Mouse (Mus musculus): Measurements from ENCODE around the gene Inpp5a.

Inpp5a gene

GRCm38 (mm10) chr7:139580851-139581775 lies 192.2 kb downstream of the Inpp5a start:
- no peak for DNase-seq (ENCODE audit: low spot score in 2 of 2)

DNA sequence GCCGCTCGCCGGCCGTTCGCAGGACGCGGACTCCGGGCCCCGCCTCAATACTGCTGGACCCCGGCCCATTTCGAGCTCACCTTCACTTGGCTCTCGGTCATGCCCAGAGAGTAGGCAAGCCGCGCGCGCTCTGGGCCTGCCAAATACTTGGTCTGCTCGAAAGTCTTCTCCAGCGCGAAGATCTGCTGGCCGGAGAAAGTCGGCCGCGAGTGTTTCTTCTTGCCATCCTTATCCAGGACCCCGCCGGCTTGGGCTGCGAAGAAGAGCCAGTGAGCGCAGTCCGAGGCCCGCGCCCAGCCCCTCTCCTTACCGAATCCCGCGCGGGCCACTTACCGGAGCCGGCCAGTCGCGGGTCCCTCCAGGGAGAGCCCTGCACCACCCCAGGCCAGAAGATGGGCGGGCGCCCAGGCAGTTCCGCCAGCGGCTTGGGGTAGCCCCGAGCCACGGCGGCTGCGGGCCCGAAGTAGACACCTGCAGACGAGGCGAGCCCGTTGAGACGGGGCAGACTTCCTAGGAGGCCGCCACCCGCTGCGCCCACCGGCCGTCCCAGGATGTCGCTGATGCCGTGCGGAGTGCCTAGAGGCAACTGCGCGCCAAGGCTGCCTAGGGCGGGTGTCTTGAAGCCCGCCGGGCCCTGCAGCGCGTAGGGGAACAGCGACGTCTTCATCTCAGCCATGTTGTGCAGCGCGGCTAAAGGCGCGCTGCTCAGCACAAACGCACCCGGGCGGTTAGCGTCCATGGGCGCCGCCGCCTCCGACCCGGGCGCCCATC lies 193.1 kb downstream of the Inpp5a start:
- DNase-seq (ENCODE audit: low spot score in 2 of 2): no peak

GRCm38 (mm10) chr7:139582595-139582994 lies 193.7 kb downstream of the Inpp5a start, which contains the start of gene Nkx6-2:
Gene Nkx6-2 (minus strand): TSS chr7:139582797.
- DNase-seq (ENCODE audit: low spot score in 2 of 2): no peak

- no peak for DNase-seq (ENCODE audit: low spot score in 2 of 2)
These were observed 194.3 kb downstream of the Inpp5a start for GRCm38 (mm10) chr7:139583094-139583737.

- no peak for DNase-seq (ENCODE audit: low spot score in 2 of 2)
These were observed 195.6 kb downstream of the Inpp5a start for GRCm38 (mm10) chr7:139584221-139585175.

GRCm38 (mm10) chr7:139585183-139585821 lies 196.4 kb downstream of the Inpp5a start:
- DNase-seq (ENCODE audit: low spot score in 2 of 2): no peak

DNA sequence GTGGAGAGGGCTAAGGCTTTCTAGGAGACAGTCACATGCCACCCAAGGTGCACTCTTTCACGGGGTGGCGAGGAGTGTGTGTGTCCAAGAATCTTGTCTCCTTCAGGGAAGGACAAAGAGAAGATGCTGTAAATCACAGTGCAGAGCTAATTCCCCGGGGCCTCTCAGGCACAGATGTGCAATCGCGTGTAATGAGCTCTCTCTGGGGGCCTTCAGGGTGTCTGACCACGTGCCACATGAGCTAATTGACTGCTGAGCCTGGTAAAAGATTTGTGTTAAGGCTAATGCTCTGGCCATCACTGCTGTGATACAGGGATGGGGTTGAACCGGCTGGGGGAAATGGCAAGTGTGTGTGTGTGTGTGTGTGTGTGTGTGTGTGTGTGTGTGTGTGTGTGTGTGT lies 199.0 kb downstream of the Inpp5a start:
- no peak for DNase-seq (ENCODE audit: low spot score in 2 of 2)

- no peak for DNase-seq (ENCODE audit: low spot score in 2 of 2)
These were observed 201.4 kb downstream of the Inpp5a start for GRCm38 (mm10) chr7:139590302-139590701.

GRCm38 (mm10) chr7:139591311-139591710 lies 202.4 kb downstream of the Inpp5a start:
- no peak for DNase-seq (ENCODE audit: low spot score in 2 of 2)

DNA sequence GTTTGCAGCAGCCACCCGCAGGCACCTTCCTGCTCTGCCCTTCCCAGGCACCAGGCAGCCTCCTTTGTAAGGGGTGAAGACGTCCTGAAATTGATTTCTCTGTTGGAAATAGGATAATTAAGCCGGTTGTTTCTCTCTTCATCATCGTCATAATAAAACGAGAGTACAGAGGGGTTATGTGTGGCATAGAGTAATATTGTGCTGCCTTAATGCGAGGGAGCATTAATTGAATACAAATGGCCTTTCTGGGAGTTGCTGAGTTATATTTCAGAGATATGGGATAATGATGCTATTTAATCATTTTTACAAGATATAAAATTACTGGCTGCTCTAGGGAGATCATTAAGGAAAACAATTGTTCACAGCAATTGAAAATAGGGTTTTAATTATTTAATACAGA lies 206.4 kb downstream of the Inpp5a start:
- DNase-seq (ENCODE audit: low spot score in 2 of 2): no peak

DNA sequence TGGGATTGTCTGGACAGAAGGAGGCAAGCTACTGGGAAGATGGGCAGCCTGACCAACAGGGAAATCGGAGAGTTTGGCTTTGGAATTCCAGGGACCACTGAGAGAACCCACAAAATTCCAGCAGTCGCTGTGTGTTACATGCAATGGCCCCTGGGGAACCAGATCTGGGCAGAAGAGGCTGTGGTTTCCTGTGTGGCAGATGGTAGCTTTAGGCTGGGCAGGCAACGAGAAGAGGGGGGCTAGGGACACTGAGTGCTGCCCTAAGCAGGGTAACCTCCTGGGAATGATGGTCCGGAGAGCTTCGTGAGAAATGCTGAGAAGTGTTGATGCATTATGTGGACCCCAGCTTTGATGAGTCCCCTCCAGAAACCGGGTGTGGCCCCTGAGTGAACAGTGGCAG lies 207.0 kb downstream of the Inpp5a start:
- DNase-seq (ENCODE audit: low spot score in 2 of 2): no peak

GRCm38 (mm10) chr7:139610328-139610727 lies 221.4 kb downstream of the Inpp5a start:
- DNase-seq (ENCODE audit: low spot score in 2 of 2): no peak

- DNase-seq (ENCODE audit: low spot score in 2 of 2): peak in 1 of 2 experiments; percentile 72
These were observed 227.2 kb downstream of the Inpp5a start for GRCm38 (mm10) chr7:139615767-139616766.

- DNase-seq (ENCODE audit: low spot score in 2 of 2): no peak
These were observed 233.7 kb downstream of the Inpp5a start for GRCm38 (mm10) chr7:139622568-139622967.

GRCm38 (mm10) chr7:139625156-139625555 lies 236.2 kb downstream of the Inpp5a start:
- no peak for DNase-seq (ENCODE audit: low spot score in 2 of 2)
